Mouse (Mus musculus): ENCODE results near the gene Gm20671. TPM values are rescaled to one million over a fixed set of nuclear protein-coding genes. Genes with fewer than 3 reads are reported as not detected.
"Not testable (repeated sequence)": the region's sequence is repeated elsewhere in the genome, so short reads cannot be mapped to it uniquely, and the experiment has no call there.

Gm20671 gene
- polyA plus RNA-seq, 1 experiment from 2014 or later = not detected

DNA sequence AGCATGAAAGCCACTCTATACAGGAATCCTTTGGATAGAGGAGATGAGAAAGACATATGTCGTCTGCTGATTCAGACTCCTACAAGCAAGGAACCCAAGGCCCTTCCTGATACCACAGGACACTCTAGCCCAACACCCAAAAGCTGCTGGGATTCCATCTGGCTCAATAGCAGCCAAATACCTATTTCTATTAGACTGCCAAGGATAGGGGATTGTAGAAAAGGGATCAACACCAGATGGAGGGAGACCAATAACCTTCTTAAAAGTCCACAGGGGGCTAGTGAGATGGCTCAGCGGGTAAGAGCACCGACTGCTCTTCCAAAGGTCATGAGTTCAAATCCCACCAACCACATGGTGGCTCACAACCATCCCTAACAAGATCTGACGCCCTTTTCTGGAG is 11.5 kb downstream of the Gm20671 start:
- no peaks in the 10 kb centered on the region for H3K9me3 ChIP-seq (ENCODE audit: low read length)
- H3K4me3 ChIP-seq (ENCODE audit: low read depth, low read length) = no peak overlapping the region
- no peak overlapping the region for H3K4me2 ChIP-seq (replicated peaks; ENCODE audit: low read depth, low read length)
- no peak for ATAC-seq
- no peaks in the 10 kb centered on the region for H3K27me3 ChIP-seq (replicated peaks; ENCODE audit: insufficient read depth, low read length)
- DNase-seq (ENCODE audit: low spot score) = no peak
- H3K27ac ChIP-seq (ENCODE audit: low read length) = no peak overlapping the region
- TF ChIP-seq CTCF (IDR thresholded peaks at IDR 0.05) = no peak
- no peak for TF ChIP-seq EP300 (IDR thresholded peaks at IDR 0.05)
- WGBS = 96% methylated on average over 4 of the region's 4 CpGs
- no peaks in the 10 kb centered on the region for H3K4me1 ChIP-seq (ENCODE audit: insufficient read depth, low read depth, low read length)
- H3K36me3 ChIP-seq (ENCODE audit: insufficient read depth, low read length) = peaks cover 21% of the 10 kb centered on the region
- no peak overlapping the region for H3K9ac ChIP-seq (replicated peaks; ENCODE audit: low read depth)

DNA sequence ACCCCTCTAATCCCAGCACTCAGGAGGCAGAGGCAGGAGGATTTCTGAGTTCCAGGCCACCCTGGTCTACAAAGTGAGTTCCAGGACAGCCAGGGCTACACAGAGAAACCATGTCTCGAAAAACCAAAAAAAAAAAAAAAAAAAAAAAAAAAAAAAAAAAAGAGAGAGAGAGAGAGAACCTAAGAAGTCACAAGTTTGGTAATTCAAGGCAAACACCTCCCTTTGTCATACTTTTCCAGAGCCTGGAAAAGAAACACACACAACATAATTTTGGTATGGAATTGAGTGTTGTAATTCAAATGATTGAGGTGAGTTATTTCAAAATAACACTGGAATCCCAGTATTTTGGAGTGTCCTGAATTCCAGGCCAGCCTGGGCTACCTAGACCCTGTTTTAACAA is 40.5 kb downstream of the Gm20671 start:
- not testable (repeated sequence) for H3K36me3 ChIP-seq (ENCODE audit: insufficient read depth, low read length); H3K27ac ChIP-seq (ENCODE audit: low read length); ATAC-seq; H3K4me1 ChIP-seq (ENCODE audit: insufficient read depth, low read depth, low read length); H3K4me2 ChIP-seq (replicated peaks; ENCODE audit: low read depth, low read length); DNase-seq (ENCODE audit: low spot score); H3K9me3 ChIP-seq (ENCODE audit: low read length); H3K4me3 ChIP-seq (ENCODE audit: low read depth, low read length); H3K27me3 ChIP-seq (replicated peaks; ENCODE audit: insufficient read depth, low read length); H3K9ac ChIP-seq (replicated peaks; ENCODE audit: low read depth)
- WGBS = 80% methylated on average over 1 of the region's 1 CpGs

DNA sequence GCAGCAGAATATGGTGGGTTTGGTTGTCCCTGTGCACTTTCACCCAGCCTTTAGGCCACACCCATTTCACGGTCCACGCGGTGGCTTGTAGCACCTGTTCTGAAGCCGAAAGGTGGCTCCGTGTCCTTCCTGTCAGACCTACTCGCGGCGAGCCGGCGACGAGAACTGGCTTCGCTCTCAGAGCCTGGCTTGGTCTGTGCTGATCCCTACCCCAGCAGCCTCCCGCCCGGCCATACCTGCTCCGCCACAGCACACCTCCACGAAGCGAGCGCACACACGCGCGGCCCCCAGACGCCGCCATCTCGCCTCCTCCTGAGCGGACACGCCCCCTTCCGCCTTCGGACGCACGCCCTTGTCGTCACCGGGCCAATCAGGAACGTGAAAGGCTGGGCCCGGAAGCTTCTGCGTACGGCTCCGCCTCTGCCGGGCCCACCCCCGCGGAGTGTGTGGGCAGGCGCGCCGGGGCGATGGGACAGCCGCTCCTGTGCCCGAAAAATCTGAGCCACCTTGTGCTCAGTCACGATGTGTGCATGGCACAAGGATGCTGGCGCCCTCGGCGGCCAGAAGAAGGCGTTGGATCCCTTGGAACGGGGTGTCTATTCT is 41.5 kb downstream of the Gm20671 start, which contains the start of gene Pisd:
Gene Pisd, minus strand, starts transcription at position 334 of the 603 bp plus-strand sequence.
- ATAC-seq = peak; percentile 100

DNA sequence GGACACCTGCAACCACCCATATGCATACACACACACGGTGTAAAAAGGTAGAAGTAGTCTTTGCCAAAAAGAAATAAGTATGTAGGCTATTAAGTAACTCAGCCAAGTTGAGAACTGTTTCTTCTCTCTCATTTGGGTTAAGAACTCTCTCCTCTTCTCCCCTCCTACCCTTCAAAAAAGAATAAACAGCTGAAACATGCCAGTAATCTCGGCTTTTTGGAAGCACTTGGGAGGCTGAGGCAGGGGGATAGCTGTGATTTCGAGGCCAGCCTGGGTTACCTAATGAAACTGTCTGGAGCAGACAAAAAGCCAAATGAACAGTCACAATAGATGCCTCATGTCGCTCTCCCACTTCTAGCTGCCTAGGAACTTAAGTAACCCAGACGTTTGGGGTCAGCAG is 42.2 kb downstream of the Gm20671 start:
- no peaks in the 10 kb centered on the region for H3K27me3 ChIP-seq (replicated peaks; ENCODE audit: insufficient read depth, low read length)
- WGBS = 18% methylated on average over 5 of the region's 5 CpGs
- ATAC-seq = no peak; the same call in 1 of the 2 replicates
- DNase-seq (ENCODE audit: low spot score) = no peak
- peak overlapping the region; percentile 86 for H3K4me2 ChIP-seq (replicated peaks; ENCODE audit: low read depth, low read length)
- TF ChIP-seq CTCF (IDR thresholded peaks at IDR 0.05) (no peak), EP300 (IDR thresholded peaks at IDR 0.05) (no peak)
- peak overlapping the region; percentile 87 for H3K4me3 ChIP-seq (ENCODE audit: low read depth, low read length)
- H3K27ac ChIP-seq (ENCODE audit: low read length) = peak overlapping the region; percentile 38; the same call in 1 of the 2 replicates
- peaks cover 3% of the 10 kb centered on the region; the same call in 1 of the 2 replicates for H3K4me1 ChIP-seq (ENCODE audit: insufficient read depth, low read depth, low read length)
- H3K9ac ChIP-seq (replicated peaks; ENCODE audit: low read depth) = peak overlapping the region; percentile 46
- no peaks in the 10 kb centered on the region for H3K36me3 ChIP-seq (ENCODE audit: insufficient read depth, low read length)
- H3K9me3 ChIP-seq (ENCODE audit: low read length) = no peaks in the 10 kb centered on the region

More for the DNA sequence above, 41.5 kb downstream of the Gm20671 start, which contains the start of gene Pisd:
- no peaks in the 10 kb centered on the region for H3K36me3 ChIP-seq (ENCODE audit: insufficient read depth, low read length)
- TF ChIP-seq CTCF (IDR thresholded peaks at IDR 0.05) (peak; percentile 61), EP300 (IDR thresholded peaks at IDR 0.05) (no peak)
- peaks cover 3% of the 10 kb centered on the region; the same call in 1 of the 2 replicates for H3K4me1 ChIP-seq (ENCODE audit: insufficient read depth, low read depth, low read length)
- H3K4me2 ChIP-seq (replicated peaks; ENCODE audit: low read depth, low read length) = peak within 1 kb of the TSS; percentile 86
- H3K9ac ChIP-seq (replicated peaks; ENCODE audit: low read depth) = peak within 1 kb of the TSS; percentile 46
- H3K9me3 ChIP-seq (ENCODE audit: low read length) = no peaks in the 10 kb centered on the region
- peak within 1 kb of the TSS; percentile 87 for H3K4me3 ChIP-seq (ENCODE audit: low read depth, low read length)
- no peaks in the 10 kb centered on the region for H3K27me3 ChIP-seq (replicated peaks; ENCODE audit: insufficient read depth, low read length)
- DNase-seq (ENCODE audit: low spot score) = peak; percentile 97
- under 1% methylated on average over 52 of the region's 52 CpGs for WGBS
- H3K27ac ChIP-seq (ENCODE audit: low read length) = peak within 1 kb of the TSS; percentile 38; the same call in 1 of the 2 replicates

DNA sequence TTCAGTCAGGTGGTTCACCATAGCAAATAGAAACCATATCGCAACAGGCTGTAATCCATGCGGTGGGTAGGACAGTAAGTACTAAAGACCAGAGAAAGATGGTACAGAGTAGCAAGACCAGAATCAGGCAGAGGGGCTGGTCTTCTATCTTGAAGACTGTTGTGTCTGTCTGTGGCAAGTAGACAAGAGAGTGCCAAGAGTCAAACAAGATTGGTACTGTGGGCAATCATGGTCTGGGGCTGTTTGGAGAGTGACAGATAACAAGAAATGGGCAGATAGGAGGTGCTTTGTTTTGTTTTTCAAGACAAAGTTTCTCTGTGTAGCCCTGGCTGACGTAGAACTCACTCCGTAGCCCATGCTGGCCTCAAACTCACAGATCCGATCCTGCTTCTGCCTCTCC is 45.3 kb downstream of the Gm20671 start:
- no peak overlapping the region for H3K4me3 ChIP-seq (ENCODE audit: low read depth, low read length)

DNA sequence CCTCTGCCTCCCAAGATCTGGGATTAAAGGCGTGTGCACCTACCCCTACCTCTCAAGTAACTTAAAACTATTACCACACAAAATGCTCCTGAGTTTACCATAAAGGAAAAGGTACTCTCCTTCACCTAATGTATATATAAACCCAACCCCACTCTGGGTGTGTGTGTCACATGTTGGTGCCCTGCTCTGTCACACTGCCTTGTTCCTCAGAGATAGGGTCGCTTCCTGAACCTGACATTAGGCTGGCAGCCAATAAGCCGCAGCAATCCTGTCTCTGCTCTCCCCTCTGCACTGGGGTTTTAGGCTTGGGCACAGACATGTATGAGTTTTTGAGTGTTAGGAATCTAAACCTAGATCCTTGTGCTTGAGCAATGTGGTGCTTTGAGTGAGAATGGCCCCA is 48.7 kb downstream of the Gm20671 start:
- Histone ChIP-seq H3K36me3 (ENCODE audit: insufficient read depth, low read length) (no peaks in the 10 kb centered on the region), H3K9ac (replicated peaks; ENCODE audit: low read depth) (no peak overlapping the region), H3K27me3 (replicated peaks; ENCODE audit: insufficient read depth, low read length) (no peaks in the 10 kb centered on the region), H3K4me3 (ENCODE audit: low read depth, low read length) (no peak overlapping the region), H3K27ac (ENCODE audit: low read length) (no peak overlapping the region), H3K4me2 (replicated peaks; ENCODE audit: low read depth, low read length) (no peak overlapping the region), H3K4me1 (ENCODE audit: insufficient read depth, low read depth, low read length) (no peaks in the 10 kb centered on the region), H3K9me3 (ENCODE audit: low read length) (no peaks in the 10 kb centered on the region)
- WGBS = 75% methylated on average over 3 of the region's 3 CpGs
- no peak for ATAC-seq
- no peak for DNase-seq (ENCODE audit: low spot score)
- TF ChIP-seq CTCF (IDR thresholded peaks at IDR 0.05) = no peak
- no peak for TF ChIP-seq EP300 (IDR thresholded peaks at IDR 0.05)

More for the DNA sequence above, 45.3 kb downstream of the Gm20671 start:
- 95% methylated on average over 5 of the region's 5 CpGs for WGBS
- TF ChIP-seq EP300 (IDR thresholded peaks at IDR 0.05) = no peak
- no peak for TF ChIP-seq CTCF (IDR thresholded peaks at IDR 0.05)
- no peak overlapping the region for H3K9ac ChIP-seq (replicated peaks; ENCODE audit: low read depth)
- no peak overlapping the region for H3K27ac ChIP-seq (ENCODE audit: low read length)
- H3K36me3 ChIP-seq (ENCODE audit: insufficient read depth, low read length) = no peaks in the 10 kb centered on the region
- no peaks in the 10 kb centered on the region for H3K27me3 ChIP-seq (replicated peaks; ENCODE audit: insufficient read depth, low read length)
- no peak overlapping the region for H3K4me2 ChIP-seq (replicated peaks; ENCODE audit: low read depth, low read length)
- no peak for ATAC-seq
- DNase-seq (ENCODE audit: low spot score) = no peak
- peaks cover 3% of the 10 kb centered on the region; the same call in 1 of the 2 replicates for H3K4me1 ChIP-seq (ENCODE audit: insufficient read depth, low read depth, low read length)
- no peaks in the 10 kb centered on the region for H3K9me3 ChIP-seq (ENCODE audit: low read length)

Data from lung, postnatal 0 days (tissue).